Mouse (Mus musculus): ENCODE data around the gene Krtap19-5. TPM values are rescaled to one million over a fixed set of nuclear protein-coding genes. Genes with fewer than 3 reads are reported as not detected.

Gene Krtap19-5
- polyA plus RNA-seq, 1 experiment from 2014 or later, result not detected

Other genes starting within 250 kb of the Krtap19-5 start
- gene Krtap26-1, start 248.7 kb downstream of the Krtap19-5 start, polyA plus RNA-seq (2015; fragmentation: Nextera tagmentation; extraction: Ambion mirVana), result not detected in 2 replicates
- not detected in 2 replicates for gene Krtap27-1, start 224.8 kb downstream of the Krtap19-5 start, polyA plus RNA-seq (2015; fragmentation: Nextera tagmentation; extraction: Ambion mirVana)
- 0.68 TPM in 1 of 2 replicates, not detected in the other for gene 2310061N02Rik, start 188.5 kb downstream of the Krtap19-5 start, polyA plus RNA-seq (2015; fragmentation: Nextera tagmentation; extraction: Ambion mirVana)
- 0.57 TPM in 1 of 2 replicates, not detected in the other for gene Krtap13-1, start 167.6 kb downstream of the Krtap19-5 start, polyA plus RNA-seq (2015; fragmentation: Nextera tagmentation; extraction: Ambion mirVana)
- 54.9 and 75.6 TPM in 2 replicates for gene Krtap13, start 144.8 kb downstream of the Krtap19-5 start, polyA plus RNA-seq (2015; fragmentation: Nextera tagmentation; extraction: Ambion mirVana)
- gene 2310034C09Rik, start 137.6 kb downstream of the Krtap19-5 start, polyA plus RNA-seq (2015; fragmentation: Nextera tagmentation; extraction: Ambion mirVana), result 91.4 and 110 TPM in 2 replicates
- gene 2310057N15Rik, start 122.3 kb downstream of the Krtap19-5 start, polyA plus RNA-seq (2015; fragmentation: Nextera tagmentation; extraction: Ambion mirVana), result 0.22 and 0.55 TPM in 2 replicates
- 3.9 and 10.2 TPM in 2 replicates for gene Gm5965, start 118.6 kb downstream of the Krtap19-5 start, polyA plus RNA-seq (2015; fragmentation: Nextera tagmentation; extraction: Ambion mirVana)
- 45.6 and 50.2 TPM in 2 replicates for gene Gm20741, start 84.2 kb downstream of the Krtap19-5 start, polyA plus RNA-seq (2015; fragmentation: Nextera tagmentation; extraction: Ambion mirVana)
- not detected in 2 replicates for gene Krtap15, start 76.2 kb downstream of the Krtap19-5 start, polyA plus RNA-seq (2015; fragmentation: Nextera tagmentation; extraction: Ambion mirVana)
- not detected in 2 replicates for gene Krtap14, start 70.3 kb downstream of the Krtap19-5 start, polyA plus RNA-seq (2015; fragmentation: Nextera tagmentation; extraction: Ambion mirVana)
- not detected in 2 replicates for gene Krtap19-1, start 27.0 kb downstream of the Krtap19-5 start, polyA plus RNA-seq (2015; fragmentation: Nextera tagmentation; extraction: Ambion mirVana)
- not detected in 2 replicates for gene Krtap19-2, start 22.2 kb downstream of the Krtap19-5 start, polyA plus RNA-seq (2015; fragmentation: Nextera tagmentation; extraction: Ambion mirVana)
- gene Krtap19-3, start 18.4 kb downstream of the Krtap19-5 start, polyA plus RNA-seq (2015; fragmentation: Nextera tagmentation; extraction: Ambion mirVana), result not detected in 2 replicates
- gene Krtap19-4, start 11.4 kb downstream of the Krtap19-5 start, polyA plus RNA-seq (2015; fragmentation: Nextera tagmentation; extraction: Ambion mirVana), result not detected in 2 replicates
- not detected in 2 replicates for gene Krtap19-9b, start 35.8 kb upstream of the Krtap19-5 start, polyA plus RNA-seq (2015; fragmentation: Nextera tagmentation; extraction: Ambion mirVana)
- 0.42 TPM in 1 of 2 replicates, not detected in the other for gene Krtap16-3, start 66.4 kb upstream of the Krtap19-5 start, polyA plus RNA-seq (2015; fragmentation: Nextera tagmentation; extraction: Ambion mirVana)
- 0.50 and 1.2 TPM in 2 replicates for gene Krtap22-2, start 114.3 kb upstream of the Krtap19-5 start, polyA plus RNA-seq (2015; fragmentation: Nextera tagmentation; extraction: Ambion mirVana)
- 1.0 TPM in 1 of 2 replicates, not detected in the other for gene Gm10229, start 118.8 kb upstream of the Krtap19-5 start, polyA plus RNA-seq (2015; fragmentation: Nextera tagmentation; extraction: Ambion mirVana)
- 0.68 TPM in 1 of 2 replicates, not detected in the other for gene Krtap6-1, start 135.2 kb upstream of the Krtap19-5 start, polyA plus RNA-seq (2015; fragmentation: Nextera tagmentation; extraction: Ambion mirVana)
- 0.65 TPM in 1 of 2 replicates, not detected in the other for gene Gm10228, start 145.0 kb upstream of the Krtap19-5 start, polyA plus RNA-seq (2015; fragmentation: Nextera tagmentation; extraction: Ambion mirVana)
- gene Krtap6-5, start 151.4 kb upstream of the Krtap19-5 start, polyA plus RNA-seq (2015; fragmentation: Nextera tagmentation; extraction: Ambion mirVana), result not detected in 2 replicates
- 0.64 and 2.6 TPM in 2 replicates for gene 1110025L11Rik, start 167.5 kb upstream of the Krtap19-5 start, polyA plus RNA-seq (2015; fragmentation: Nextera tagmentation; extraction: Ambion mirVana)
- gene Krtap6-3, start 187.6 kb upstream of the Krtap19-5 start, polyA plus RNA-seq (2015; fragmentation: Nextera tagmentation; extraction: Ambion mirVana), result not detected in 2 replicates
- gene Gm6358, start 244.4 kb upstream of the Krtap19-5 start, polyA plus RNA-seq (2015; fragmentation: Nextera tagmentation; extraction: Ambion mirVana), result not detected in 2 replicates

All from limb, embryonic 15.5 days (tissue).